Mouse (Mus musculus): ENCODE measurements around the gene Ciita. TPM values are rescaled to one million over a fixed set of nuclear protein-coding genes. Genes with fewer than 3 reads are reported as not detected.

Gene Ciita
- polyA plus RNA-seq, 1 experiment: not detected

DNA sequence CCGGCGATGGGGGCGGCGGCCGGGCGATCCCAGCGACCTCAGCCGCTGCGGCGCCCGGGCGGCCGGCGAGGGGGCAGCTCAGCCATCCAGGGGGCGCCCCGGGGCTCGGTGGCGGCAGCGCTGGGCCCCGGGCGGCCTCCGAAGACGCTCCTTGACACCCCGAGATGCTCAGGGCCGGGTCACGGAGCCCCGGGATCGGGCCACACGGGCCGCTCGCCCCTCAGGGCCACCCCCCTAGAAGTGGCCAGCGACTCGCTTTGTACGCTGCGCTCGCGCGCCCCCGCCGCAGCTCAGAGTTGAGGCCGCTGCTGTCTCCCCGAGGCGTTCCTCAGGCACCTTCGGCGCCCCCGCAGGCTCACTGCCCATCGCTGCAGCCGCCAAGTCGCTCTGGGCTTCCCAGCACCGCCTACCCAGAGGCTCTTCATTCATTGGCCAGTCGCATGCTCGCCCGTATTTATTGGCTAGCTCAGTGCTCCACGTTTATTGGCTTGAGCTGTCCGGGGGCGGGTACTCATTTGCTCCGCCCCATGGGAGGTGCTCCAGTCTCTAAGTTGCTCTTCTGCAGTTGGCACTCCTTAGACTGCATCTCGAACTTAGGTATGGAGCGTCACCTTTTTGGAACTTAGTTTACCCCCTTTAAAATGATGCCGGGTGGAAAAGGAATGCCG, 63.0 kb downstream of the Ciita start, which contains the start of gene Dexi:
Gene Dexi (minus strand): TSS at position 357 of the 668 bp plus-strand sequence.
- H3K9ac ChIP-seq (ENCODE audit: low read depth, poor library complexity, severe bottlenecking): peak within 1 kb of the TSS; percentile 83
- no peaks in the 10 kb centered on the region for H3K9me3 ChIP-seq (replicated peaks; ENCODE audit: control insufficient read depth, insufficient read depth, low read length, poor library complexity, severe bottlenecking)
- H3K27me3 ChIP-seq (ENCODE audit: control insufficient read depth, insufficient read depth, low read length, poor library complexity, severe bottlenecking): no peaks in the 10 kb centered on the region
- peaks cover 2% of the 10 kb centered on the region for H3K4me1 ChIP-seq (ENCODE audit: control insufficient read depth, insufficient read depth, low read length)
- no peaks in the 10 kb centered on the region for H3K36me3 ChIP-seq (ENCODE audit: control insufficient read depth, insufficient read depth, low read length, poor library complexity, severe bottlenecking)
- no peak within 1 kb of the TSS for H3K27ac ChIP-seq (ENCODE audit: insufficient read depth, low read length)
- peak; percentile 74 for TF ChIP-seq POLR2A (IDR thresholded peaks at IDR 0.05; ENCODE audit: insufficient read depth, low read length)
- TF ChIP-seq EP300 (IDR thresholded peaks at IDR 0.05; ENCODE audit: insufficient read depth, low read depth, low read length): no peak
- H3K4me3 ChIP-seq (ENCODE audit: low read depth, low read length): peak within 1 kb of the TSS; percentile 68

DNA sequence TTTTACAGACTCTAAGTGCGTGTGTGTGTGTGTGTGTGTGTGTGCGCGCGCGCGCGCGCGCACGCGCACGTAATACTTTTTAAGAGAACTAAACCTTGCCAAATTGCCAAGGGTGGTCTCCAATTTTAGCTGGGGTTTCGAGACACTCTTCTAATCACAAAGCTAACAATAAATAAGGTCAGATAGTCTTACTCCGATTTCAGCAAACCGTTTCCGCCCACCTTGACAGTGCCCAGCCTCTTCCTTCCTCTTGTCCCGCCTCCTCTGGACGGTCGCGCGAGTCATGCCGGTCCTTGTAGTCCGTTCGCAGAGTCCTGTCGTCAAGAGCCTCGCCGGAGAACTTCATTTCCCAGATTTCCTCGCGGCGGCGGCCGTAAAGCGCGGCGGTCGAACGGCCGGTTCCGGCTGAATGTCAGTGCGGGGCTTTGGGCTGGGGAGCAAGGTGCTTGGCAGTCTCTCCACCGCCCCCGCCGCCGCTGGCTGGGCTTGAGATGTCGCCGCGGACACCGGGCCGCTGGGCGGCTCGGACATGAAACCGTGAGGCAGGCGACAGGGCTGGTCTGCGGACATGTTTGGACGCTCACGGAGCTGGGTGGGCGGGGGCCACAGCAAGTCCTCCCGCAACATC, 65.2 kb downstream of the Ciita start, which contains the start of gene Clec16a:
Gene Clec16a (plus strand): TSS at position 345 of the 628 bp plus-strand sequence.
- H3K36me3 ChIP-seq (ENCODE audit: control insufficient read depth, insufficient read depth, low read length, poor library complexity, severe bottlenecking): no peaks in the 10 kb centered on the region
- no peak within 1 kb of the TSS for H3K27ac ChIP-seq (ENCODE audit: insufficient read depth, low read length)
- no peaks in the 10 kb centered on the region for H3K9me3 ChIP-seq (replicated peaks; ENCODE audit: control insufficient read depth, insufficient read depth, low read length, poor library complexity, severe bottlenecking)
- H3K4me1 ChIP-seq (ENCODE audit: control insufficient read depth, insufficient read depth, low read length): peaks cover 2% of the 10 kb centered on the region
- H3K4me3 ChIP-seq (ENCODE audit: low read depth, low read length): peak within 1 kb of the TSS; percentile 85
- H3K27me3 ChIP-seq (ENCODE audit: control insufficient read depth, insufficient read depth, low read length, poor library complexity, severe bottlenecking): no peaks in the 10 kb centered on the region
- peak within 1 kb of the TSS; percentile 75 for H3K9ac ChIP-seq (ENCODE audit: low read depth, poor library complexity, severe bottlenecking)
- TF ChIP-seq CTCF (IDR thresholded peaks at IDR 0.05; ENCODE audit: low read depth, low read length) (no peak), EP300 (IDR thresholded peaks at IDR 0.05; ENCODE audit: insufficient read depth, low read depth, low read length) (no peak), POLR2A (IDR thresholded peaks at IDR 0.05; ENCODE audit: insufficient read depth, low read length) (no peak)

DNA sequence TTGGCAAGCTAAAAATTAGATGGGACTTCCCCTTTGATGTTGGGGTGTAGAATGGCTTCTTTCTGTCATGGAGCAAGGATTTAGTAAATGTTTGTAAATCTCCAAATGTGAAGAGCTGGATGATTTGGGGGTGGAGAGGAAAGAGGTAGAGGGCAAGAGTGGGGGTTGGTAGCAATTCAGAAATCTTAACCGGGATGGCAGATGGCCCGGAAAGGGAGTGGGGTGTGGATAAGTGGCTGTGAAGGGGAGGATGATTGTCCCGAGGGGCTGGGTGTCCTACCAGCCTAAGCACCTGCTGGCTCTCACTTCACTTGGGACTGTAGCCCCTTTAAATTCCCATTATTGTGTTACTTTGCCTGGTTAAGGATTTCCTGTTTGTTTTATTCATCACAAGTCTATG, 67.0 kb downstream of the Ciita start:
- Histone ChIP-seq H3K27me3 (ENCODE audit: control insufficient read depth, insufficient read depth, low read length, poor library complexity, severe bottlenecking) (no peaks in the 10 kb centered on the region), H3K4me1 (ENCODE audit: control insufficient read depth, insufficient read depth, low read length) (no peaks in the 10 kb centered on the region), H3K36me3 (ENCODE audit: control insufficient read depth, insufficient read depth, low read length, poor library complexity, severe bottlenecking) (no peaks in the 10 kb centered on the region), H3K9me3 (replicated peaks; ENCODE audit: control insufficient read depth, insufficient read depth, low read length, poor library complexity, severe bottlenecking) (no peaks in the 10 kb centered on the region), H3K4me3 (ENCODE audit: low read depth, low read length) (no peak overlapping the region), H3K9ac (ENCODE audit: low read depth, poor library complexity, severe bottlenecking) (no peak overlapping the region), H3K27ac (ENCODE audit: insufficient read depth, low read length) (no peak overlapping the region)
- TF ChIP-seq EP300 (IDR thresholded peaks at IDR 0.05; ENCODE audit: insufficient read depth, low read depth, low read length) (no peak), POLR2A (IDR thresholded peaks at IDR 0.05; ENCODE audit: insufficient read depth, low read length) (no peak), CTCF (IDR thresholded peaks at IDR 0.05; ENCODE audit: low read depth, low read length) (no peak)

DNA sequence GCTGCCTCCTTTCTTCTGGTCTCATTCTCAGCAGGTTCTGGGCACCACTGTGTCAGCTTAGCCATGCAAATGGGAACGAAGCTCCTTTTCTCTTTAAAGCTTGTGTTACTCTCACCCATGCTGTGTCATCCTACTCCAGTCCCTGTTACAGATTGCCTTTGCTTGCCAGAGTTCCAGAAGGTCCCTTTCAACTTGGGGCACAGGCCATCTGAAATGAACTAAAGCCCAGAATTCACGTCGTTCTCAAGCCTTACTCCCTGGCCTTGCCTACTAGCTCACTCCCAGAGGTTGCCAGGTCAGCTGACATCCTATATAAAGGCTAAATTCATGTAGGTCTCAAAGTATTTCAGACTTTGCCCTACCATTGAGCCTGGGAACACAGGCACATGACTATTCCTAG, 69.1 kb downstream of the Ciita start:
- H3K36me3 ChIP-seq (ENCODE audit: control insufficient read depth, insufficient read depth, low read length, poor library complexity, severe bottlenecking): no peaks in the 10 kb centered on the region
- TF ChIP-seq POLR2A (IDR thresholded peaks at IDR 0.05; ENCODE audit: insufficient read depth, low read length) (no peak), CTCF (IDR thresholded peaks at IDR 0.05; ENCODE audit: low read depth, low read length) (no peak), EP300 (IDR thresholded peaks at IDR 0.05; ENCODE audit: insufficient read depth, low read depth, low read length) (no peak)
- no peaks in the 10 kb centered on the region for H3K4me1 ChIP-seq (ENCODE audit: control insufficient read depth, insufficient read depth, low read length)

DNA sequence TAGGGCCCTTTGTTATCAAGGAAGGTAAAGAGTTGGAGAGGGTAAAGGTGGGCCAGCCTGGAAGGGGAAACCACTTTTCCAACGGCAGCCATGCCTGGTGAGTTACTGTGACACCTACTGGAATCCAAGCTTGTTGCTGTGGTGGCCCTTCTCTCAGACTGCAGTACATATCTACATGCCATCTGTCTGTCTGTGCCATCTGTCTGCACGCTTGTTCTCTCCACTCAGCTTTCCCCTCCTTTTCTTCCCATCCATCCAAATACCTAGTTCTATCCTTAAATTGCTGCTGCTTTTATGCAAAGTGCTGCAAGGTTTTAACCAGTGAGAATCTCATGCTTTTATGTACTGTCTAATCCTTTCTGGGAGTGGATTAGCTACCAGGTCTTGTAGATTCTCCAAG, 69.7 kb downstream of the Ciita start:
- no peak overlapping the region for H3K4me3 ChIP-seq (ENCODE audit: low read depth, low read length)
- TF ChIP-seq CTCF (IDR thresholded peaks at IDR 0.05; ENCODE audit: low read depth, low read length) (no peak), POLR2A (IDR thresholded peaks at IDR 0.05; ENCODE audit: insufficient read depth, low read length) (no peak), EP300 (IDR thresholded peaks at IDR 0.05; ENCODE audit: insufficient read depth, low read depth, low read length) (no peak)
- no peaks in the 10 kb centered on the region for H3K4me1 ChIP-seq (ENCODE audit: control insufficient read depth, insufficient read depth, low read length)
- H3K9ac ChIP-seq (ENCODE audit: low read depth, poor library complexity, severe bottlenecking): no peak overlapping the region
- H3K27ac ChIP-seq (ENCODE audit: insufficient read depth, low read length): no peak overlapping the region
- no peaks in the 10 kb centered on the region for H3K9me3 ChIP-seq (replicated peaks; ENCODE audit: control insufficient read depth, insufficient read depth, low read length, poor library complexity, severe bottlenecking)
- no peaks in the 10 kb centered on the region for H3K27me3 ChIP-seq (ENCODE audit: control insufficient read depth, insufficient read depth, low read length, poor library complexity, severe bottlenecking)
- H3K36me3 ChIP-seq (ENCODE audit: control insufficient read depth, insufficient read depth, low read length, poor library complexity, severe bottlenecking): no peaks in the 10 kb centered on the region

More for the DNA sequence above, 69.1 kb downstream of the Ciita start:
- no peak overlapping the region for H3K4me3 ChIP-seq (ENCODE audit: low read depth, low read length)
- H3K9ac ChIP-seq (ENCODE audit: low read depth, poor library complexity, severe bottlenecking): no peak overlapping the region
- no peaks in the 10 kb centered on the region for H3K27me3 ChIP-seq (ENCODE audit: control insufficient read depth, insufficient read depth, low read length, poor library complexity, severe bottlenecking)
- no peak overlapping the region for H3K27ac ChIP-seq (ENCODE audit: insufficient read depth, low read length)
- no peaks in the 10 kb centered on the region for H3K9me3 ChIP-seq (replicated peaks; ENCODE audit: control insufficient read depth, insufficient read depth, low read length, poor library complexity, severe bottlenecking)

DNA sequence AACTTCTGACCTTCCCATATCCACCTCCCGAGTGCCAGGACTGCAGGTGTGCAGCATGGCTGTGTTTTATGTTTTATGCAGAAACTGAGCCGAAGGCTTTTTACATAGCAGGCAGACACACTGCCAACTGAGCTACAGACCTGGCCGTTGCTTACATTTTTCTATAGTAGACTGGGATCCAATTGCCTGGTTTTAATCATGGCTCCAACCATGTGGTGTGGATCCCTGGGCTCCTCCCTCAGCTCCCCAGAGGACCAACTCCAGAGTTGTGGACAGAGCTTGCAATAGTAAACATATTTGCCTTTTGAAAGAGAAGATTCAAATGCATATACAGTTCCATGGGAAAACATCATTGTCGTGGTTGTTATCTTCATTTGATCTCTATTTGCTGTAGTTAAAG, 71.7 kb downstream of the Ciita start:
- no peaks in the 10 kb centered on the region for H3K36me3 ChIP-seq (ENCODE audit: control insufficient read depth, insufficient read depth, low read length, poor library complexity, severe bottlenecking)
- no peak overlapping the region for H3K4me3 ChIP-seq (ENCODE audit: low read depth, low read length)
- no peak overlapping the region for H3K27ac ChIP-seq (ENCODE audit: insufficient read depth, low read length)
- no peaks in the 10 kb centered on the region for H3K27me3 ChIP-seq (ENCODE audit: control insufficient read depth, insufficient read depth, low read length, poor library complexity, severe bottlenecking)
- H3K9me3 ChIP-seq (replicated peaks; ENCODE audit: control insufficient read depth, insufficient read depth, low read length, poor library complexity, severe bottlenecking): no peaks in the 10 kb centered on the region
- TF ChIP-seq EP300 (IDR thresholded peaks at IDR 0.05; ENCODE audit: insufficient read depth, low read depth, low read length): no peak
- no peak for TF ChIP-seq CTCF (IDR thresholded peaks at IDR 0.05; ENCODE audit: low read depth, low read length)
- no peak for TF ChIP-seq POLR2A (IDR thresholded peaks at IDR 0.05; ENCODE audit: insufficient read depth, low read length)
- no peak overlapping the region for H3K9ac ChIP-seq (ENCODE audit: low read depth, poor library complexity, severe bottlenecking)
- H3K4me1 ChIP-seq (ENCODE audit: control insufficient read depth, insufficient read depth, low read length): no peaks in the 10 kb centered on the region

Data from ES-Bruce4 (cell line).